In the genomic region with DNA sequence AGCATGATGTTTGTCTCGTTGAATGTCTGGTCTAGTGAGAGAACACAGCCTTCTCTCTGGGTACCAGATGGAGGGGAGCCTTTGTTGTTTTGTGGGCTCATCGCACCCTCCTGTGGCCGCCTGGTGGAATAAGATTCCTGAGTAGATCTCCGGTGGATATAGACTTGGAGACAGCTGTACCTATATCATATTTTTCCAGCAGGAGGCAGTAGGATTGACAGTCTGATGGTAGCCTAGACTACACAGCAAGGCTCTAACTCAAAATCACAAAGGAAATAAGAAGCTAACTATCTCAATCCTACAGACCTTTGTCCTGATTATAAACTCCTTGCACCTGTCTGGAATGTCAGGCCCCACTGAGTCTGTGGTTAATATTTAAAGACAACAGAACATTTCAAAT, we compare ENCODE assay signal across 8 mouse cellular contexts. TPM values are rescaled to one million over a fixed set of nuclear protein-coding genes. Genes with fewer than 3 reads are reported as not detected.
DNase-seq lines count a peak whose midpoint lies in the region; ATAC-seq and TF ChIP-seq lines count a peak whose summit lies in the region.

No protein-coding gene starts in this region.

- TF ChIP-seq POLR2A in liver, adult 2 months (IDR thresholded peaks at IDR 0.05; ENCODE audit: extremely low read depth, insufficient read depth, low read length), result no peak
- no peak for TF ChIP-seq POLR2A in embryonic fibroblast, embryonic 13.5 days (IDR thresholded peaks at IDR 0.05; ENCODE audit: low read depth, low read length)

- WGBS in liver, adult 2 months, result 28% methylated on average over 4 of the region's 4 CpGs
- WGBS in liver, embryonic 12.5 days (ENCODE audit: insufficient replicate concordance), result 25% methylated on average over 4 of the region's 4 CpGs
- 6% methylated on average over 4 of the region's 4 CpGs for WGBS in intestine, postnatal 0 days
- 18% methylated on average over 4 of the region's 4 CpGs for WGBS in neural tube, embryonic 13.5 days

- H3K27ac ChIP-seq in liver, adult 2 months (replicated peaks; ENCODE audit: insufficient read depth, low read depth, low read length), result no peak overlapping the region
- no peak overlapping the region for H3K27ac ChIP-seq in liver, embryonic 12.5 days
- no peak overlapping the region for H3K27ac ChIP-seq in embryonic fibroblast, embryonic 13.5 days (ENCODE audit: insufficient read depth, low read length)
- no peak overlapping the region; the same call in 1 of the 2 replicates for H3K27ac ChIP-seq in intestine, postnatal 0 days (ENCODE audit: low read depth, low read length)
- no peak overlapping the region for H3K27ac ChIP-seq in neural tube, embryonic 13.5 days (replicated peaks)

- no peak for ATAC-seq in liver, embryonic 12.5 days
- peak; percentile 87 for ATAC-seq in intestine, postnatal 0 days
- ATAC-seq in neural tube, embryonic 13.5 days (ENCODE audit: low read depth), result peak; percentile 23; the same call in 1 of the 2 replicates

- no peaks in the 10 kb centered on the region for H3K27me3 ChIP-seq in liver, adult 2 months (ENCODE audit: control insufficient read depth, insufficient read depth, low read length)
- no peaks in the 10 kb centered on the region; the same call in 1 of the 2 replicates for H3K27me3 ChIP-seq in liver, embryonic 12.5 days (replicated peaks)
- H3K27me3 ChIP-seq in intestine, postnatal 0 days (replicated peaks; ENCODE audit: control insufficient read depth, insufficient read depth, low read length), result no peaks in the 10 kb centered on the region
- H3K27me3 ChIP-seq in neural tube, embryonic 13.5 days, result no peaks in the 10 kb centered on the region

- H3K9me3 ChIP-seq in liver, embryonic 12.5 days (replicated peaks), result no peaks in the 10 kb centered on the region
- H3K9me3 ChIP-seq in intestine, postnatal 0 days (ENCODE audit: control insufficient read depth), result no peaks in the 10 kb centered on the region
- H3K9me3 ChIP-seq in neural tube, embryonic 13.5 days, result no peaks in the 10 kb centered on the region

- no peak for DNase-seq in liver, adult 2 months (ENCODE audit: extremely low read depth, low read depth, low spot score)
- peak; percentile 83 for DNase-seq in adrenal gland, postnatal 14 days
- DNase-seq in left cerebral cortex, adult 8-10 months (ENCODE audit: low spot score in 2 of 2), result peak; percentile 10 to 43
- no peak for DNase-seq in spleen, postnatal 36 days (ENCODE audit: low spot score in 2 of 2)

- no peaks in the 10 kb centered on the region for H3K79me2 ChIP-seq in liver, adult 2 months (ENCODE audit: control insufficient read depth, insufficient read depth, low read length)

- no peaks in the 10 kb centered on the region for H3K36me3 ChIP-seq in liver, adult 2 months (ENCODE audit: control insufficient read depth, insufficient read depth, low read length)
- no peaks in the 10 kb centered on the region for H3K36me3 ChIP-seq in liver, embryonic 12.5 days
- no peaks in the 10 kb centered on the region for H3K36me3 ChIP-seq in intestine, postnatal 0 days (ENCODE audit: control insufficient read depth, insufficient read depth)
- H3K36me3 ChIP-seq in neural tube, embryonic 13.5 days, result no peaks in the 10 kb centered on the region

- peak; percentile 39 for TF ChIP-seq CTCF in liver, adult 2 months (IDR thresholded peaks at IDR 0.05; ENCODE audit: low read depth, low read length)
- TF ChIP-seq CTCF in embryonic fibroblast, embryonic 13.5 days (IDR thresholded peaks at IDR 0.05; ENCODE audit: borderline replicate concordance, insufficient read depth, low read length), result peak; percentile 34; the same call in 1 of the 2 replicates
- TF ChIP-seq CTCF in intestine, postnatal 0 days (IDR thresholded peaks at IDR 0.05; ENCODE audit: low read depth), result peak; percentile 89

- peaks cover 12% of the 10 kb centered on the region; the same call in 1 of the 2 replicates for H3K4me1 ChIP-seq in liver, adult 2 months (ENCODE audit: control insufficient read depth, insufficient read depth, low read length)
- no peaks in the 10 kb centered on the region for H3K4me1 ChIP-seq in liver, embryonic 12.5 days
- H3K4me1 ChIP-seq in embryonic fibroblast, embryonic 13.5 days (ENCODE audit: control insufficient read depth, insufficient read depth, low read length), result no peaks in the 10 kb centered on the region
- no peaks in the 10 kb centered on the region; the same call in 1 of the 2 replicates for H3K4me1 ChIP-seq in intestine, postnatal 0 days (replicated peaks; ENCODE audit: control insufficient read depth, insufficient read depth, low read length)
- no peaks in the 10 kb centered on the region for H3K4me1 ChIP-seq in neural tube, embryonic 13.5 days (replicated peaks)

- H3K4me2 ChIP-seq in liver, embryonic 12.5 days, result no peak overlapping the region
- no peak overlapping the region for H3K4me2 ChIP-seq in intestine, postnatal 0 days (replicated peaks; ENCODE audit: low read depth)
- H3K4me2 ChIP-seq in neural tube, embryonic 13.5 days, result no peak overlapping the region

- H3K4me3 ChIP-seq in liver, adult 2 months (ENCODE audit: insufficient read depth, low read depth, low read length), result no peak overlapping the region
- H3K4me3 ChIP-seq in liver, embryonic 12.5 days, result no peak overlapping the region
- H3K4me3 ChIP-seq in embryonic fibroblast, embryonic 13.5 days (ENCODE audit: insufficient read depth, low read length), result no peak overlapping the region
- H3K4me3 ChIP-seq in intestine, postnatal 0 days (ENCODE audit: low read depth, low read length), result no peak overlapping the region
- H3K4me3 ChIP-seq in neural tube, embryonic 13.5 days, result no peak overlapping the region

- H3K9ac ChIP-seq in liver, adult 2 months (ENCODE audit: low read depth, low read length), result no peak overlapping the region
- no peak overlapping the region for H3K9ac ChIP-seq in liver, embryonic 12.5 days
- H3K9ac ChIP-seq in intestine, postnatal 0 days (ENCODE audit: low read depth, low read length), result no peak overlapping the region
- no peak overlapping the region for H3K9ac ChIP-seq in neural tube, embryonic 13.5 days

RNA-seq across cellular contexts. Expression of a gene that starts 4.8 kb away (rescaled TPM):
- total RNA-seq in liver, adult 2 months (2014; rRNA removed), result not detected in 2 replicates
- polyA plus RNA-seq in liver, adult 2 months (2012; rRNA removed), result not detected in 2 replicates
- polyA plus RNA-seq in liver, embryonic 12.5 days (2016; fragmentation: Nextera tagmentation; extraction: Ambion mirVana), result not detected in 2 replicates
- total RNA-seq in adrenal gland, postnatal 14 days (2021), result not detected in 2 replicates
- polyA plus RNA-seq in embryonic fibroblast, embryonic 13.5 days (2011; ENCODE audit: insufficient read length, low read depth, missing spikeins), result not detected in 2 replicates
- polyA plus RNA-seq in intestine, postnatal 0 days (2015; fragmentation: Nextera tagmentation; extraction: Ambion mirVana), result not detected in 2 replicates
- total RNA-seq in left cerebral cortex, adult 8-10 months (2022), result not detected
- not detected in 2 replicates for polyA plus RNA-seq in neural tube, embryonic 13.5 days (2015; fragmentation: Nextera tagmentation; extraction: Ambion mirVana)

RNA-seq across cellular contexts. Expression of a gene that starts 24.4 kb away (rescaled TPM):
- total RNA-seq in liver, adult 2 months (2014; rRNA removed), result not detected in 2 replicates
- polyA plus RNA-seq in liver, adult 2 months (2012; rRNA removed), result not detected in 2 replicates
- not detected in 2 replicates for polyA plus RNA-seq in liver, embryonic 12.5 days (2016; fragmentation: Nextera tagmentation; extraction: Ambion mirVana)
- total RNA-seq in adrenal gland, postnatal 14 days (2021), result not detected in 2 replicates
- polyA plus RNA-seq in embryonic fibroblast, embryonic 13.5 days (2011; ENCODE audit: insufficient read length, low read depth, missing spikeins), result not detected in 2 replicates
- not detected in 2 replicates for polyA plus RNA-seq in intestine, postnatal 0 days (2015; fragmentation: Nextera tagmentation; extraction: Ambion mirVana)
- total RNA-seq in left cerebral cortex, adult 8-10 months (2022), result not detected
- polyA plus RNA-seq in neural tube, embryonic 13.5 days (2015; fragmentation: Nextera tagmentation; extraction: Ambion mirVana), result not detected in 2 replicates

RNA-seq across cellular contexts. Expression of a gene that starts 26.6 kb away (rescaled TPM):
- total RNA-seq in liver, adult 2 months (2014; rRNA removed), result not detected in 2 replicates
- polyA plus RNA-seq in liver, adult 2 months (2012; rRNA removed), result not detected in 2 replicates
- not detected in 2 replicates for polyA plus RNA-seq in liver, embryonic 12.5 days (2016; fragmentation: Nextera tagmentation; extraction: Ambion mirVana)
- not detected in 2 replicates for total RNA-seq in adrenal gland, postnatal 14 days (2021)
- not detected in 2 replicates for polyA plus RNA-seq in embryonic fibroblast, embryonic 13.5 days (2011; ENCODE audit: insufficient read length, low read depth, missing spikeins)
- polyA plus RNA-seq in intestine, postnatal 0 days (2015; fragmentation: Nextera tagmentation; extraction: Ambion mirVana), result not detected in 2 replicates
- not detected for total RNA-seq in left cerebral cortex, adult 8-10 months (2022)
- polyA plus RNA-seq in neural tube, embryonic 13.5 days (2015; fragmentation: Nextera tagmentation; extraction: Ambion mirVana), result not detected in 2 replicates

RNA-seq across cellular contexts. Expression of a gene that starts 27.9 kb away (rescaled TPM):
- not detected in 2 replicates for total RNA-seq in liver, adult 2 months (2014; rRNA removed)
- polyA plus RNA-seq in liver, adult 2 months (2012; rRNA removed), result not detected in 2 replicates
- polyA plus RNA-seq in liver, embryonic 12.5 days (2016; fragmentation: Nextera tagmentation; extraction: Ambion mirVana), result not detected in 2 replicates
- not detected in 2 replicates for total RNA-seq in adrenal gland, postnatal 14 days (2021)
- polyA plus RNA-seq in embryonic fibroblast, embryonic 13.5 days (2011; ENCODE audit: insufficient read length, low read depth, missing spikeins), result not detected in 2 replicates
- not detected in 2 replicates for polyA plus RNA-seq in intestine, postnatal 0 days (2015; fragmentation: Nextera tagmentation; extraction: Ambion mirVana)
- total RNA-seq in left cerebral cortex, adult 8-10 months (2022), result not detected
- not detected in 2 replicates for polyA plus RNA-seq in neural tube, embryonic 13.5 days (2015; fragmentation: Nextera tagmentation; extraction: Ambion mirVana)

RNA-seq across cellular contexts. Expression of a gene that starts 33.2 kb away (rescaled TPM):
- total RNA-seq in liver, adult 2 months (2014; rRNA removed), result not detected in 2 replicates
- polyA plus RNA-seq in liver, adult 2 months (2012; rRNA removed), result not detected in 2 replicates
- not detected in 2 replicates for polyA plus RNA-seq in liver, embryonic 12.5 days (2016; fragmentation: Nextera tagmentation; extraction: Ambion mirVana)
- total RNA-seq in adrenal gland, postnatal 14 days (2021), result not detected in 2 replicates
- not detected in 2 replicates for polyA plus RNA-seq in embryonic fibroblast, embryonic 13.5 days (2011; ENCODE audit: insufficient read length, low read depth, missing spikeins)
- not detected in 2 replicates for polyA plus RNA-seq in intestine, postnatal 0 days (2015; fragmentation: Nextera tagmentation; extraction: Ambion mirVana)
- total RNA-seq in left cerebral cortex, adult 8-10 months (2022), result not detected
- polyA plus RNA-seq in neural tube, embryonic 13.5 days (2015; fragmentation: Nextera tagmentation; extraction: Ambion mirVana), result not detected in 2 replicates

Comparison
In these comparisons a context has a peak if more than half of its experiments do, and no peak if none do; other contexts are left out.
1. DNase-seq: peak in adrenal gland, postnatal 14 days (single experiment) and left cerebral cortex, adult 8-10 months (2 of 2); none in liver, adult 2 months (single experiment) and spleen, postnatal 36 days (0 of 2).
2. CTCF ChIP-seq: peak in every context shown above with its lines; median percentile 89 in intestine, postnatal 0 days; 39 in liver, adult 2 months; 34 in embryonic fibroblast, embryonic 13.5 days.